24 mouse cellular contexts compared by ENCODE assay signal in genomic region chr2:60766420-60766819, GRCm38 (mm10). TPM values are rescaled to one million over a fixed set of nuclear protein-coding genes. Genes with fewer than 3 reads are reported as not detected.
DNase-seq lines count a peak whose midpoint lies in the region; ATAC-seq and TF ChIP-seq lines count a peak whose summit lies in the region.
"Had no signal": no experiment of that assay in that cellular context is flagged by ENCODE, and none has a peak within 500 bp of the region (broad histone marks: within the 10 kb centered on the region; RNA-seq: fewer than 3 reads in every experiment).

No protein-coding gene starts in this region.

- no peak overlapping the region for H3K9ac ChIP-seq in intestine, embryonic 14.5 days (ENCODE audit: low read length)
- H3K9ac ChIP-seq in intestine, postnatal 0 days (ENCODE audit: low read depth, low read length) = no peak overlapping the region
- H3K9ac ChIP-seq in lung, embryonic 16.5 days (ENCODE audit: low read length) = no peak overlapping the region
- H3K9ac ChIP-seq in neural tube, embryonic 13.5 days = 0 out of 2 replicates have a peak overlapping the region, but pooled peaks have one; percentile 4
- H3K9ac ChIP-seq in stomach, embryonic 15.5 days = no peak overlapping the region
- no peak overlapping the region for H3K9ac ChIP-seq in forebrain, embryonic 12.5 days
- H3K9ac ChIP-seq: forebrain, postnatal 0 days; heart, embryonic 12.5 days; limb, embryonic 13.5 days; liver, embryonic 13.5 days had no signal

- peak overlapping the region; percentile 9; the same call in 1 of the 2 replicates for H3K27ac ChIP-seq in intestine, embryonic 14.5 days (ENCODE audit: low read depth)
- no peak overlapping the region for H3K27ac ChIP-seq in intestine, postnatal 0 days (ENCODE audit: low read depth, low read length)
- peak overlapping the region; percentile 74 for H3K27ac ChIP-seq in lung, embryonic 16.5 days (ENCODE audit: low read length)
- H3K27ac ChIP-seq in neural tube, embryonic 13.5 days (replicated peaks) = 0 out of 2 replicates have a peak overlapping the region, but pooled peaks have one; percentile 19
- H3K27ac ChIP-seq in stomach, embryonic 15.5 days = 0 out of 2 replicates have a peak overlapping the region, but pooled peaks have one; percentile 12
- H3K27ac ChIP-seq in forebrain, embryonic 12.5 days = no peak overlapping the region
- H3K27ac ChIP-seq: forebrain, embryonic 10.5 days; hindbrain, embryonic 10.5 days; limb, embryonic 13.5 days; liver, embryonic 13.5 days had no signal

- H3K9me3 ChIP-seq in intestine, embryonic 14.5 days (ENCODE audit: control insufficient read depth, low read length) = peaks cover 8% of the 10 kb centered on the region
- no peaks in the 10 kb centered on the region for H3K9me3 ChIP-seq in intestine, postnatal 0 days (ENCODE audit: control insufficient read depth)
- no peaks in the 10 kb centered on the region; the same call in 1 of the 2 replicates for H3K9me3 ChIP-seq in lung, embryonic 16.5 days (ENCODE audit: control insufficient read depth, low read length)
- H3K9me3 ChIP-seq in neural tube, embryonic 13.5 days = peaks cover 8% of the 10 kb centered on the region; the same call in 1 of the 2 replicates
- no peaks in the 10 kb centered on the region for H3K9me3 ChIP-seq in stomach, embryonic 15.5 days
- H3K9me3 ChIP-seq in forebrain, embryonic 12.5 days = peaks cover 3% of the 10 kb centered on the region; the same call in 1 of the 2 replicates
- H3K9me3 ChIP-seq: liver, embryonic 13.5 days had no signal

- H3K4me2 ChIP-seq in intestine, embryonic 14.5 days (ENCODE audit: low read length) = no peak overlapping the region
- no peak overlapping the region for H3K4me2 ChIP-seq in intestine, postnatal 0 days (replicated peaks; ENCODE audit: low read depth)
- no peak overlapping the region for H3K4me2 ChIP-seq in lung, embryonic 16.5 days (ENCODE audit: low read depth, low read length)
- H3K4me2 ChIP-seq in neural tube, embryonic 13.5 days = no peak overlapping the region
- H3K4me2 ChIP-seq in stomach, embryonic 15.5 days = no peak overlapping the region
- no peak overlapping the region for H3K4me2 ChIP-seq in forebrain, embryonic 12.5 days
- H3K4me2 ChIP-seq: heart, embryonic 12.5 days; limb, embryonic 13.5 days; liver, embryonic 13.5 days had no signal

- no peaks in the 10 kb centered on the region for H3K27me3 ChIP-seq in intestine, embryonic 14.5 days (replicated peaks; ENCODE audit: control insufficient read depth, insufficient read depth, low read length)
- H3K27me3 ChIP-seq in intestine, postnatal 0 days (replicated peaks; ENCODE audit: control insufficient read depth, insufficient read depth, low read length) = no peaks in the 10 kb centered on the region
- no peaks in the 10 kb centered on the region for H3K27me3 ChIP-seq in lung, embryonic 16.5 days (ENCODE audit: control insufficient read depth, insufficient read depth, low read depth, low read length)
- H3K27me3 ChIP-seq in neural tube, embryonic 13.5 days = no peaks in the 10 kb centered on the region
- H3K27me3 ChIP-seq in stomach, embryonic 15.5 days (replicated peaks) = no peaks in the 10 kb centered on the region
- H3K27me3 ChIP-seq in forebrain, embryonic 12.5 days = peaks cover 15% of the 10 kb centered on the region
- H3K27me3 ChIP-seq: heart, embryonic 12.5 days; limb, embryonic 13.5 days; liver, embryonic 13.5 days; Patski had no signal

- 47% methylated on average over 8 of the region's 8 CpGs for WGBS in intestine, embryonic 14.5 days
- WGBS in intestine, postnatal 0 days = 66% methylated on average over 8 of the region's 8 CpGs
- 46% methylated on average over 8 of the region's 8 CpGs for WGBS in lung, embryonic 16.5 days
- 29% methylated on average over 8 of the region's 8 CpGs for WGBS in neural tube, embryonic 13.5 days
- WGBS in stomach, embryonic 15.5 days = 57% methylated on average over 8 of the region's 8 CpGs
- 74% methylated on average over 8 of the region's 8 CpGs for WGBS in forebrain, embryonic 12.5 days

- DNase-seq in intestine, embryonic 14.5 days (ENCODE audit: low spot score) = no peak
- no peak for DNase-seq in lung, postnatal 14 days
- DNase-seq: adrenal gland, postnatal 36 days; cerebellum, adult 9-10 months; forebrain, postnatal 0 days; gastrocnemius, postnatal 14 days; heart, adult 18-20 months; heart, postnatal 10 days; liver, embryonic 13.5 days; lung, adult 2 months; midbrain, embryonic 14.5 days; right cerebral cortex, postnatal 14 days; thymus, postnatal 25 days had no signal

- H3K4me1 ChIP-seq in intestine, embryonic 14.5 days (replicated peaks; ENCODE audit: control insufficient read depth, insufficient read depth, low read length) = peaks cover 7% of the 10 kb centered on the region; the same call in 1 of the 2 replicates
- H3K4me1 ChIP-seq in intestine, postnatal 0 days (replicated peaks; ENCODE audit: control insufficient read depth, insufficient read depth, low read length) = no peaks in the 10 kb centered on the region
- H3K4me1 ChIP-seq in lung, embryonic 16.5 days (replicated peaks; ENCODE audit: control insufficient read depth, insufficient read depth, low read length) = peaks cover 10% of the 10 kb centered on the region; the same call in 1 of the 2 replicates
- H3K4me1 ChIP-seq in neural tube, embryonic 13.5 days (replicated peaks) = peaks cover 15% of the 10 kb centered on the region
- peaks cover 4% of the 10 kb centered on the region; the same call in 1 of the 2 replicates for H3K4me1 ChIP-seq in stomach, embryonic 15.5 days
- H3K4me1 ChIP-seq in forebrain, embryonic 12.5 days = no peaks in the 10 kb centered on the region
- H3K4me1 ChIP-seq: forebrain, embryonic 10.5 days; liver, embryonic 13.5 days had no signal

- no peak overlapping the region for H3K4me3 ChIP-seq in intestine, embryonic 14.5 days (ENCODE audit: low read depth, low read length)
- no peak overlapping the region for H3K4me3 ChIP-seq in intestine, postnatal 0 days (ENCODE audit: low read depth, low read length)
- no peak overlapping the region for H3K4me3 ChIP-seq in lung, embryonic 16.5 days (ENCODE audit: low read length)
- no peak overlapping the region for H3K4me3 ChIP-seq in neural tube, embryonic 13.5 days
- H3K4me3 ChIP-seq in stomach, embryonic 15.5 days (replicated peaks) = no peak overlapping the region
- no peak overlapping the region for H3K4me3 ChIP-seq in forebrain, embryonic 12.5 days (replicated peaks)
- H3K4me3 ChIP-seq: forebrain, embryonic 10.5 days; heart, embryonic 12.5 days; hindbrain, embryonic 10.5 days; limb, embryonic 13.5 days; liver, embryonic 13.5 days had no signal

- H3K36me3 ChIP-seq in intestine, embryonic 14.5 days (ENCODE audit: control insufficient read depth, insufficient read depth, low read length) = peaks cover 51% of the 10 kb centered on the region
- H3K36me3 ChIP-seq in intestine, postnatal 0 days (ENCODE audit: control insufficient read depth, insufficient read depth) = peaks cover 31% of the 10 kb centered on the region
- H3K36me3 ChIP-seq in lung, embryonic 16.5 days (ENCODE audit: control insufficient read depth, insufficient read depth, low read length) = peaks cover 38% of the 10 kb centered on the region
- peaks cover 31% of the 10 kb centered on the region for H3K36me3 ChIP-seq in neural tube, embryonic 13.5 days
- peaks cover 39% of the 10 kb centered on the region for H3K36me3 ChIP-seq in stomach, embryonic 15.5 days
- H3K36me3 ChIP-seq in forebrain, embryonic 12.5 days (replicated peaks) = no peaks in the 10 kb centered on the region

- ATAC-seq in intestine, embryonic 14.5 days (replicated peaks; ENCODE audit: low FRiP score, low TSS enrichment, low read depth) = no peak
- ATAC-seq in intestine, postnatal 0 days = no peak
- ATAC-seq in lung, embryonic 16.5 days (ENCODE audit: low read depth) = peak; percentile 85
- no peak for ATAC-seq in neural tube, embryonic 13.5 days (ENCODE audit: low read depth)
- no peak for ATAC-seq in stomach, embryonic 15.5 days (ENCODE audit: insufficient read depth, low FRiP score, low read depth)
- no peak for ATAC-seq in forebrain, embryonic 12.5 days (ENCODE audit: low FRiP score)
- ATAC-seq: forebrain, postnatal 0 days; inflammation-experienced regulatory T-cells, adult 6 months; Patski had no signal

- no peak for TF ChIP-seq CTCF in intestine, postnatal 0 days (IDR thresholded peaks at IDR 0.05; ENCODE audit: low read depth)

RNA-seq across cellular contexts. Expression of gene Itgb6, which starts 44.0 kb away (rescaled TPM):
- 9.6 and 9.7 TPM in 2 replicates for polyA plus RNA-seq in intestine, embryonic 14.5 days (2014; fragmentation: Nextera tagmentation; extraction: Ambion mirVana)
- 10.8 and 11.9 TPM in 2 replicates for polyA plus RNA-seq in intestine, postnatal 0 days (2015; fragmentation: Nextera tagmentation; extraction: Ambion mirVana)
- 10.0 and 12.4 TPM in 2 replicates for polyA plus RNA-seq in lung, embryonic 16.5 days (2015; fragmentation: Nextera tagmentation; extraction: Ambion mirVana)
- 0.13 and 0.22 TPM in 2 replicates for polyA plus RNA-seq in neural tube, embryonic 13.5 days (2015; fragmentation: Nextera tagmentation; extraction: Ambion mirVana)
- polyA plus RNA-seq in stomach, embryonic 15.5 days (2015; fragmentation: Nextera tagmentation; extraction: Ambion mirVana) = 10.1 and 13.2 TPM in 2 replicates
- polyA plus RNA-seq in forebrain, embryonic 12.5 days (2016; fragmentation: Nextera tagmentation; extraction: Ambion mirVana) = 0.20 and 0.47 TPM in 2 replicates
- polyA plus RNA-seq: forebrain, postnatal 0 days; inflammation-experienced regulatory T-cells, adult 6 months; midbrain, embryonic 14.5 days had no signal

Comparison
In these comparisons a context has a peak if more than half of its experiments do, and no peak if none do; other contexts are left out.
1. H3K27ac ChIP-seq: peak in intestine, embryonic 14.5 days (single experiment), lung, embryonic 16.5 days (single experiment), neural tube, embryonic 13.5 days (single experiment) and stomach, embryonic 15.5 days (single experiment); none in intestine, postnatal 0 days (single experiment) and forebrain, embryonic 12.5 days (single experiment).